Mouse (Mus musculus): ENCODE measurements around the gene Mxra8. TPM values are rescaled to one million over a fixed set of nuclear protein-coding genes. Genes with fewer than 3 reads are reported as not detected.

Gene Mxra8
- polyA plus RNA-seq, 1 experiment from 2014 or later = 26.7 TPM

- ATAC-seq (ENCODE audit: low FRiP score, low read depth) = no peak
- Histone ChIP-seq H3K9me3 (no peaks in the 10 kb centered on the region), H3K27ac (no peak overlapping the region), H3K4me1 (peaks cover 14% of the 10 kb centered on the region), H3K27me3 (replicated peaks) (no peaks in the 10 kb centered on the region), H3K9ac (no peak overlapping the region), H3K4me2 (replicated peaks) (no peak overlapping the region), H3K36me3 (peaks cover 85% of the 10 kb centered on the region), H3K4me3 (no peak overlapping the region)
- WGBS = 83% methylated on average over 4 of the region's 4 CpGs
Measured at GRCm38 (mm10) chr4:155817533-155817932, 21.9 kb upstream of the Mxra8 start.

DNA sequence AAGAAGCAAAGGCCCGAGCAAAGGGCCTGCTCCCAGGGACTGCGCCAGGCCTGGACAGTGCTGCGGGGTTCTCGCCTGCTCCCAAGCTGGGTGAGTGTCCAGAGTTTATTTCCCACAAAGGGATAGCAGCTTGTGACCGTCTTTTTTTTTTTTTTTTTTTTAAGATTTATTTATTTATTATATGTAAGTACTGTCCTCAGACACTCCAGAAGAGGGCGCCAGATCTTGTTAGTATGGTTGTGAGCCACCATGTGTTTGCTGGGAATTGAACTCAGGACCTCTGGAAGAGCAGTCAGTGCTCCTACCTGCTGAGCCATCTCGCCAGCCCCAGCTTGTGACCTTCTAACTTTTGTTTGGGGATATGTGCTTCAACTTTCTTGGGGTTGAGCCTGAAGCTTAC is 18.5 kb upstream of the Mxra8 start:
- Histone ChIP-seq H3K4me3 (no peak overlapping the region), H3K4me2 (replicated peaks) (no peak overlapping the region), H3K27ac (no peak overlapping the region), H3K9me3 (no peaks in the 10 kb centered on the region), H3K36me3 (peaks cover 92% of the 10 kb centered on the region), H3K9ac (no peak overlapping the region), H3K4me1 (no peaks in the 10 kb centered on the region), H3K27me3 (replicated peaks) (no peaks in the 10 kb centered on the region)
- no peak for ATAC-seq (ENCODE audit: low FRiP score, low read depth)
- 87% methylated on average over 7 of the region's 7 CpGs for WGBS

DNA sequence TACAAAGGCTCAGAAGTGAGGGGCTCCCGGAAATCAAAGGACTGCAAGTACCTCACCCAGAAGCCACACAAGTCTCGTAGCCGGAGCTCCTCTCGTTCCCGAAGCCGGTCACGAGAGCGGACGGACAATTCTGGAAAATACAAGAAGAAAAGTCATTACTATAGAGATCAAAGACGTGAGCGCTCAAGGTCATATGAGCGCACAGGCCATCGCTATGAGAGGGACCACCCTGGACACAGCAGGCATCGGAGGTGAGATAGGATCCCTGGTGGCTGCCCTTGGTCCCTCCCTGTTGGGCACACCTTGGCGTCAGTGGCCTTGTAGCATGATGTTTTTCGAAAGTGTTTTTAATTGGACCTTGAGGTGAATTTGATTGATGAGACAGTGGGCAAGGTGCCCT is 16.0 kb upstream of the Mxra8 start:
- H3K9ac ChIP-seq = no peak overlapping the region
- no peaks in the 10 kb centered on the region for H3K4me1 ChIP-seq
- no peaks in the 10 kb centered on the region for H3K27me3 ChIP-seq (replicated peaks)
- ATAC-seq (ENCODE audit: low FRiP score, low read depth) = no peak
- 95% methylated on average over 16 of the region's 16 CpGs for WGBS
- H3K27ac ChIP-seq = no peak overlapping the region
- H3K9me3 ChIP-seq = no peaks in the 10 kb centered on the region
- peaks cover 86% of the 10 kb centered on the region for H3K36me3 ChIP-seq
- no peak overlapping the region for H3K4me3 ChIP-seq
- no peak overlapping the region for H3K4me2 ChIP-seq (replicated peaks)

- peaks cover 35% of the 10 kb centered on the region for H3K36me3 ChIP-seq
- H3K4me3 ChIP-seq = no peak overlapping the region
- H3K27ac ChIP-seq = no peak overlapping the region
- ATAC-seq (ENCODE audit: low FRiP score, low read depth) = no peak
- no peak overlapping the region for H3K4me2 ChIP-seq (replicated peaks)
- WGBS = 95% methylated on average over 4 of the region's 4 CpGs
- no peaks in the 10 kb centered on the region for H3K27me3 ChIP-seq (replicated peaks)
- H3K9ac ChIP-seq = no peak overlapping the region
- no peaks in the 10 kb centered on the region for H3K9me3 ChIP-seq
- H3K4me1 ChIP-seq = peaks cover 19% of the 10 kb centered on the region
Measured at GRCm38 (mm10) chr4:155829866-155830265, 9.6 kb upstream of the Mxra8 start.

DNA sequence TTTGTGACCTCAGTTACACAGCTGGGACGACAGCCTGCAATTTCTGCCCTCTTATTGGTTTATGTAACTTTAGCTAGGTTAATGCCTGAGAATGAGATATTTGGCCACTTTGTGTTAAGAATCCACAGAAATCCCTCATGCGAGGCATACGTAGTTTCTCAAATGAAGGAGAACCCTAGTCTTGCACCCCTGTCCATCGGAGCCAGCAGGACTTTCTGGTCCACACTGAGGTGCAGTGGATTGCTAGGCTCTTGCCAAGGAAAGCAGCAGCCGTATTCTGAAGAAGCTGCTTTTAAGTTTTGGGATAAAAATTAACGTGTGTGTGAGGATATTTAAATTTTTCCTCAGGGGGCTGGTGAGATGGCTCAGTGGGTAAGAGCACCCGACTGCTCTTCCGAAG is 8.9 kb upstream of the Mxra8 start:
- Histone ChIP-seq H3K4me2 (replicated peaks) (peak overlapping the region; percentile 83), H3K4me3 (no peak overlapping the region), H3K4me1 (peaks cover 19% of the 10 kb centered on the region), H3K27ac (no peak overlapping the region), H3K9me3 (no peaks in the 10 kb centered on the region), H3K36me3 (peaks cover 28% of the 10 kb centered on the region), H3K27me3 (replicated peaks) (no peaks in the 10 kb centered on the region), H3K9ac (no peak overlapping the region)
- whole genome bisulfite sequencing = 57% methylated on average over 8 of the region's 8 CpGs
- no peak; the same call in 1 of the 2 replicates for ATAC-seq (ENCODE audit: low FRiP score, low read depth)

DNA sequence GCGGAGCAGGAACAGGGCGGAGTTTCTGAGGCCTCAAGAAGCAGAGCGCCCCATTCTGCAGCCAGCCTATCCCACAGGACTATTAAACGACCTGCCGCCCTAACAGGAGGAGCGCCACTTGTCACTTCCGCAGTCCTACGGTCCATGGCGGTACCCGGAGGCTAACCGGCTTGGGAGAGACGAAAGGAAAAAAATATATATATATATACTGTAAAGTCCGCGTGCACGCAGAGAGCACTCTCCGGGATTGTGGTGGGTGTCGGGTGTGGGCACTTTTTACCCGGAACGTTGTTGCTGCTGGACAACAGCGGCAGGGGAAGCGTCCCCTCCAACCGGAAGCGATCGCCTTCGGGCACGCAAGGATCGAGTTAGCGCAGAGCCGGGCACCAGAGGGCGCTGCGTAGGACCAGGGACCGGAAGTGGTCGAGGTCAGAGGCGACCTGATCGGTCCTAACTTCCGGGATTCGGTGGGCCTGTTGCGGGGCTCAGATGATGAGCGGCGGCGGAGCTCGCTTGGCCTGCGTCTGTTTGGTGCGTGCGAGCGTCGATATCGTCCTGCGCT is 8.2 kb upstream of the Mxra8 start, which contains the start of gene Aurkaip1:
Gene Aurkaip1, plus strand, starts transcription at position 68 of the 562 bp plus-strand sequence.
- Histone ChIP-seq H3K27ac (peak within 1 kb of the TSS; percentile 53; the same call in 1 of the 2 replicates), H3K36me3 (peaks cover 28% of the 10 kb centered on the region), H3K9me3 (no peaks in the 10 kb centered on the region), H3K4me1 (peaks cover 19% of the 10 kb centered on the region), H3K9ac (peak within 1 kb of the TSS; percentile 83), H3K4me3 (peak within 1 kb of the TSS; percentile 72), H3K27me3 (replicated peaks) (no peaks in the 10 kb centered on the region), H3K4me2 (replicated peaks) (peak within 1 kb of the TSS; percentile 83)
- under 1% methylated on average over 49 of the region's 49 CpGs for WGBS
- peak; percentile 94 for ATAC-seq (ENCODE audit: low FRiP score, low read depth)

DNA sequence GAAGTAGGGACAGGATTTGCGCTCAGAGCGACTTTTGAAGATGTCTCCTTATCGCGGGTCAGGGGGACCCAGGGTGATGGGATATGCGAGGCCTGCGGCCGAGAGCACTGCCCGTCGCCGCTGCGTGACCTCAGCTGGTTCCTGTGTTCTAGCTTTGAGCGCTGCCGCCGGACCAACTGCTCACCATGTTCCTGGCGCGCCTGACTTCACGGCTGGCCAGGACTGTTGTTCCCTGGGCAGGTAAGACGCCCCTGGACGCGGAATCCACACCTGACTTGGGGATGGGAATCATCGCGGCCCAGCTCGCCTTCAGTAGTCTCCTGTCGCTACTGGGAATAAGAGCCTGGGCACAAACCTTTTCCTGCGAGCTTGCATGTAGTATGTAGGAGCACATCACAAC is 7.6 kb upstream of the Mxra8 start:
- 1% methylated on average over 25 of the region's 25 CpGs for WGBS
- peak; percentile 27 for ATAC-seq (ENCODE audit: low FRiP score, low read depth)
- 0 out of 2 replicates have a peak overlapping the region, but pooled peaks have one; percentile 23 for H3K27ac ChIP-seq

GRCm38 (mm10) chr4:155832321-155832720 is 7.2 kb upstream of the Mxra8 start:
- no peak overlapping the region for H3K27ac ChIP-seq
- H3K9ac ChIP-seq = peak overlapping the region; percentile 83
- no peaks in the 10 kb centered on the region for H3K27me3 ChIP-seq (replicated peaks)
- peaks cover 19% of the 10 kb centered on the region for H3K4me1 ChIP-seq
- H3K4me3 ChIP-seq = peak overlapping the region; percentile 72
- H3K36me3 ChIP-seq = peaks cover 18% of the 10 kb centered on the region
- ATAC-seq (ENCODE audit: low FRiP score, low read depth) = no peak
- peak overlapping the region; percentile 83 for H3K4me2 ChIP-seq (replicated peaks)
- H3K9me3 ChIP-seq = no peaks in the 10 kb centered on the region
- WGBS = 55% methylated on average over 10 of the region's 10 CpGs

More for the DNA sequence above, 7.6 kb upstream of the Mxra8 start:
- Histone ChIP-seq H3K9ac (peak overlapping the region; percentile 83), H3K4me1 (peaks cover 19% of the 10 kb centered on the region), H3K4me2 (replicated peaks) (peak overlapping the region; percentile 83), H3K36me3 (peaks cover 23% of the 10 kb centered on the region), H3K9me3 (no peaks in the 10 kb centered on the region), H3K27me3 (replicated peaks) (no peaks in the 10 kb centered on the region), H3K4me3 (peak overlapping the region; percentile 72)

- H3K36me3 ChIP-seq = peaks cover 11% of the 10 kb centered on the region
- H3K27me3 ChIP-seq (replicated peaks) = no peaks in the 10 kb centered on the region
- no peaks in the 10 kb centered on the region for H3K9me3 ChIP-seq
- 91% methylated on average over 4 of the region's 4 CpGs for WGBS
- H3K4me1 ChIP-seq = peaks cover 19% of the 10 kb centered on the region
- H3K4me2 ChIP-seq (replicated peaks) = peak overlapping the region; percentile 83; the same call in 1 of the 2 replicates
- no peak overlapping the region for H3K4me3 ChIP-seq
- H3K27ac ChIP-seq = no peak overlapping the region
- no peak overlapping the region for H3K9ac ChIP-seq
- ATAC-seq (ENCODE audit: low FRiP score, low read depth) = no peak
Measured at GRCm38 (mm10) chr4:155833234-155833633, 6.2 kb upstream of the Mxra8 start.

- Histone ChIP-seq H3K4me2 (replicated peaks) (no peak overlapping the region), H3K36me3 (peaks cover 11% of the 10 kb centered on the region), H3K27me3 (replicated peaks) (no peaks in the 10 kb centered on the region), H3K4me3 (no peak overlapping the region), H3K9me3 (no peaks in the 10 kb centered on the region), H3K4me1 (peaks cover 19% of the 10 kb centered on the region), H3K27ac (no peak overlapping the region), H3K9ac (no peak overlapping the region)
- 42% methylated on average over 2 of the region's 2 CpGs for WGBS
- ATAC-seq (ENCODE audit: low FRiP score, low read depth) = peak; percentile 25
Measured at GRCm38 (mm10) chr4:155833836-155834235, 5.6 kb upstream of the Mxra8 start.

DNA sequence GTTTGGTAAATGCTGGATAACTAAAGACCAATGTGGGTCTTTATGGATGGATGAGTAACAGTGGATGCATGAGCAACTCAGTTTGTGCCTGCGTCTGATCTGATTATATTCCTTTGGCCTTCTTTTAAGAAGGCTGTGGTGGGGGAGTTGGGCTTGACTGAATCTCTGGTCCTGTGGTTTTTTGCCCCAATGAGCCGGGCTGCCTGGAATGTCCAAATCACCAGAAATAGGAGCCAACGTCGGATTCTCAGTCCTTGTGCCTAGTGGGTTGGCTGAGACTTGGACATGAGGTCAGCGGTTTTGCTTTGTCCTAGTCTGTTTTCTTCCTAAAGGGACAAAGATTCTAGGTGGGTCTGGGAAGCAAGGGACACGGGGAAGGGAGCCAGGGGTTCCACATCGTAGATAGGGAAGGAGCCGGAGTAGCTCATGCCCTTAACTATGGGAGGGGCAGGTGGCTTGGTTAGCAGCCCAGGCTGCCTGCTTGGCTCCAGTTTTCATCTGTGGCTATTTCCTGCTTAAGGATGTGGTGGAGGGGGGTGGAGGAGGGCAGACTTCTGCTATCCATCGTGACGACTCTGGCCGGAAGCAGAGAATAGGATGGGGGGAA is 2.0 kb upstream of the Mxra8 start:
- H3K4me3 ChIP-seq = no peak overlapping the region
- no peak overlapping the region for H3K4me2 ChIP-seq (replicated peaks)
- H3K4me1 ChIP-seq = peaks cover 31% of the 10 kb centered on the region
- no peak overlapping the region for H3K27ac ChIP-seq
- H3K36me3 ChIP-seq = peaks cover 11% of the 10 kb centered on the region
- H3K9ac ChIP-seq = no peak overlapping the region
- H3K27me3 ChIP-seq (replicated peaks) = peaks cover 13% of the 10 kb centered on the region
- H3K9me3 ChIP-seq = no peaks in the 10 kb centered on the region
- 84% methylated on average over 11 of the region's 11 CpGs for WGBS
- ATAC-seq (ENCODE audit: low FRiP score, low read depth) = no peak

DNA sequence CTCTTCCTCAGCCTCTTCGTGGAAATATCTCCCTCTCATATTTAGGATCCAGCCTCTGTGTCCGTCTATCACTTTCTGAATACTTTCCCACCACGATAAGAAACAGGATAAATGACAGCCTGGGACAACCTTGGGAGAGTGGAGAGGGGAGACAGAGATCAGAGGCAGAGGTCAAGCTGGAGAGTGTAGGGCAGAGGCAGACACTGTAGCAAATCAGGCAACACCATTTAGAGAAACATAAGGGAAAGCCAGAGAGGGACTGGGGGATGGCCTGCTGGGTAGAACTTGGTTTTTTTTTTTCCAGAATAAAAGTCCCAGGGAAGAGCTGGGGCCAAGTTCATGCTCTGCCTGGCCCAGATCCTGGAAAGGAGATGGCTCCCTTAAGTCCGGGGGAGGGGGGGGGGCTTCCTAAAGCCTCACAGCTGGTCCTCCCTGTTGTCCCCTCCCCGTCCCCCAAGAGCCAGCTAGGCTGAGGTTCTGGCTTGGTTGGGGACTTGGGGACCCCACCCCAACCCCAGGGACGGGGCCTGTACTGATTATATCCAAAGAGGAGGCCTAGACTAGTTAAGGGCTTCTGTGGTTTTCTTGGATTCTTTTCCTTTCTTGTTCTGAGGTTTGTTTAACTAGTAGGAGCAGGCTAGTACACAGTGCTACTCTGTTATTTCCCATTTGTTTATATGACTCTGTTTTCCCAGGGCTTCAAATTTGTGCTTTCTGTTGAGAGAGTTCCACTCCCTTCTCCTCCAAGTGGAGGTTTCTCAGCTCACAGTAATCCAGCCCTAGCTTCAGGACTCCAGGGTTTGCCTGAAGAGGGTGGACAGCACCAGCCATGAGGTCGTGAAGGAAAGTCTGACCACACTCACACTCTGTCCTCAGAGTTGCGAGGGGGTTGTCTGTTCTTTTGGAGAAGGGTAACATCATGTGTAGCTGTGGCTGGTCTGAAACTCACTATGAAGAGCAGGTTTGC is 1.0 kb upstream of the Mxra8 start:
- Histone ChIP-seq H3K4me1 (peaks cover 25% of the 10 kb centered on the region), H3K27me3 (replicated peaks) (peaks cover 13% of the 10 kb centered on the region), H3K27ac (no peak overlapping the region), H3K36me3 (0 out of 2 replicates have a peak, but pooled peaks cover 2% of the 10 kb centered on the region), H3K9me3 (no peaks in the 10 kb centered on the region), H3K9ac (no peak overlapping the region), H3K4me3 (no peak overlapping the region), H3K4me2 (replicated peaks) (peak overlapping the region; percentile 63; the same call in 1 of the 2 replicates)
- no peak for ATAC-seq (ENCODE audit: low FRiP score, low read depth)
- 65% methylated on average over 8 of the region's 8 CpGs for WGBS

All from neural tube, embryonic 12.5 days (tissue).